Mouse (Mus musculus) thymus, adult 18-20 months (tissue): ENCODE results near the gene Ctdspl.

Experiments
- DNase-seq, 2 experiments: peaks; one replicate each; pipeline ENCODE4 v3.0.0; 2022; ENCODE audit warnings: mixed read lengths in 2 of 2

The Ctdspl gene

GRCm38 (mm10) chr9:118991750-118992585 lies 65.7 kb downstream of the Ctdspl start:
- DNase-seq = no peak

DNA sequence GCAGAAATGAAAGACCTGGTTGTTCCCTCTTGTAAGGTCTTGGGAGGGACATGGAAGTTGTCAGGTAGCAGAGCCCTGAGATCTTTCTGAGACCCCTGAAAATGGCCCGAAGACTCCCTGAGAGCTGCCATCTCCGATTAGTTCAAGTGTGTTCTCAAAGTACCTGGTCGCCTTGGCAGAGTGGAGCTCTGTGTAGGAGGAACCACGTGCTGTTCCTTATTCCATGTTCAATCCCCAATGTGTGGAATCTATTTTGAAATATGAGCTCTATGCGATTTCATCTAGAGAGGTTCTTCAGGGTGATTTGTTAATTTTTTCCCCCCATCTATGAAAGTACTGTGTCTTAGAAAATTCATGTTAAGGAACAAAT lies 66.3 kb downstream of the Ctdspl start:
- no peak for DNase-seq

GRCm38 (mm10) chr9:118994524-118995227 lies 68.4 kb downstream of the Ctdspl start:
- no peak for DNase-seq

GRCm38 (mm10) chr9:118995539-118995938 lies 69.3 kb downstream of the Ctdspl start:
- DNase-seq = no peak

- peak in 1 of 2 experiments; percentile 60 for DNase-seq
Observed at GRCm38 (mm10) chr9:118997241-118997640, 71.0 kb downstream of the Ctdspl start.

DNA sequence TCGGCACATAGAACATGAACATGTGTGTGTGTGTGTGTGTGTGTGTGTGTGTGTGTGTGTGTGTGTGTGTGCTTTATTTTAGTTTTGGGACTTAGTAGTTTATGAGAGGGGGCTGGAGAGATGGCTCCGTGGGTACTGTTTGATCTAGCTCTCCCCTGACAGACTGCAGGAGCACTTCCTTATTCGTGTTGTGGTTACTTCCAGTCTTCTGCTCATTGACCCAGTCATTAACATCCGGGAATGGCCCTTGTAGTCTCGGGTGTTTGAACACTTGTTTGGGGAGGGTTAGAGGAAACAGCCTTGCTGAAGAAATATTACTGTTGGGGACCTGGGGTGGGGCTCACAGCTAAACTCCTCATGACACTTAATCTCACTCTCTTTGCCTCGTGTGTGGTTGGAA lies 73.9 kb downstream of the Ctdspl start:
- DNase-seq = no peak

DNA sequence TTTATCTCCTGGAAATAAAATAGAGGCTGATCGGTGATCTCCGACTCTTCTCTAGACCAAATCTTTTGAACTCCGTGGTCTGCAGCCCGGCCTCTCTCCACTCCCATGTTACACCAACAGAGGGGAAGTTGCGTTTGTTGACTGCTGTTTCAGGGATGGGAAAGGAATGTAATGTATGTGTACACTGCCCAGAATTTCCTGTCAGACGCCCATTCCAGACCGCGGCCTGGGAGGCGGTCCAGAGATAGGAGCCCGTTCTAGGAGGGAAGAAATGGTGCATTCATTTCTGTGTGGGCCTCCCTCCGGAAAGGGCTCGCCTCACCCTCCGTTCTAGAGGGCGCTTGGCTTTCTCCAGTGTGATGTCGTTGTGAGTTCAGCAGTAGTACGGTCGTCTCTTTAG lies 76.0 kb downstream of the Ctdspl start:
- DNase-seq = no peak

- DNase-seq = no peak
Observed at GRCm38 (mm10) chr9:119003990-119004702, 77.9 kb downstream of the Ctdspl start.

DNA sequence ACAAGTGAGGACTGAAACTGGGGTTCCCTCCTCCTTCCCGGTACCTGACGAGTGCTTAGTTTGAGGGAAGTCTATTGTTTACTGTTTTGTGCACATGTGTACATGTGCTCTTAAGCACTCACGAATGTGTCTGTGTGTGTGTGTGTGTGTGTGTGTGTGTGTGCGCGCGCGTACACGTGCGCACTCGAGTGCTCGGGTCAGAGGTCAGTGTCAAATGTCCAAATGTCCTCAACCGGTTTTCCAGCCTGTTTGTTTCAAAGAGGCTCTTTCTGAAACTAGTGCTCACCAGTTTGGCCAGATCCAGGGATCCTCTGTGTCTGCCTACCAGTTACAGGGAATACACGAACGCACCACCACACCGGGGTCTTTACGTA lies 78.4 kb downstream of the Ctdspl start:
- DNase-seq = no peak

DNA sequence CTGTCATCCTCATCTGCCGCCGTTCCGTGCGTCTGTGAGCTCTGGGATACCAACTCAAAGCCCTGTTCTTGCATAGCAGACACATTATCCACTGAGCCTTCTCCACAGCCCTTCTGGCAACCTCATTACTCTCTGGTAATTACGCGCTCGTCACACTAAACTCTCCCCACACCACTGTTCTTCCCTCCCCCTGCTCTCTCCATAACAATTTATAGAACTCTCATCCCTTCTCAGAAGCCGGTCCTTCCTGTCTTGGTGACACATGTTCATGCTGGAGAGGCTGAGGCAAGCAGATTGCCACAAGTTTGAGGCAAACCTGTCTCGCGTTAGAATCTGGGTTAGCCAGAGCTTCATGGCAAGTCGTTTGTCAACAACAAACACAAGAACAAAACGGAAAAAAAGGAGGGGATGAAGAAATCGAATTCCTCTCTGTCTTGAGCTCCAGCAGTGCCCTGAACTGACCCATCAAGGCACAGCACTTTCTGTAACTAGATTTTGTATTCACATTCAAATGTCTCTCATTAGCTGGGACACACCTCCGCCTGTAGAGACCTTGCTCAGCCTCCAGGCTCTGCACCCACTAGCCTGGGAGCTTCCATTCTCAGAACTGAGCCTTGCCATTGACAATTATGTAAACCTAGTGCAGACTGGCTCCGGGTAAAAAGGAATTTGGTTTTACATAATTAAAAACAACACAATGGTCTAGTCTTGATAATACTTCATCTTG lies 79.2 kb downstream of the Ctdspl start:
- no peak for DNase-seq

GRCm38 (mm10) chr9:119007266-119007665 lies 81.0 kb downstream of the Ctdspl start:
- DNase-seq = no peak

DNA sequence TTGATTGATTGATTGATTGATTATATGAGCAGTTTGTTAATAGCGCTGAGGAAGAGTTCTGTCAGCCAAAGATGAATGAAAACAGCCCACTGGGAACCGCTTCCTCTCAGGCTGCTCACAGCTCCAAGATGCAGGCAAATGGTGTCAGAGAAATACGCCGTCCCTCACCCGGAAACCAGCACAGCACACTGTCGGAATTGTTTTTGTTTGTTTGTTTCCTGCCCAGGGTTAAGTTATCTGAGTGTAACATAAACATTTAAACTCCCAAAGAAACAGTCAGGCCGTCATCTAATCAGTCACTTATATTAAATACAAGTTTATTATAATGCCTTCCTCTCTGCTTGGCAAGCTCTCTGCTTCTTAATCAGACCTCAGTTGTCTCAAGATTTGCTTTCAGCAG lies 82.6 kb downstream of the Ctdspl start:
- DNase-seq = no peak

DNA sequence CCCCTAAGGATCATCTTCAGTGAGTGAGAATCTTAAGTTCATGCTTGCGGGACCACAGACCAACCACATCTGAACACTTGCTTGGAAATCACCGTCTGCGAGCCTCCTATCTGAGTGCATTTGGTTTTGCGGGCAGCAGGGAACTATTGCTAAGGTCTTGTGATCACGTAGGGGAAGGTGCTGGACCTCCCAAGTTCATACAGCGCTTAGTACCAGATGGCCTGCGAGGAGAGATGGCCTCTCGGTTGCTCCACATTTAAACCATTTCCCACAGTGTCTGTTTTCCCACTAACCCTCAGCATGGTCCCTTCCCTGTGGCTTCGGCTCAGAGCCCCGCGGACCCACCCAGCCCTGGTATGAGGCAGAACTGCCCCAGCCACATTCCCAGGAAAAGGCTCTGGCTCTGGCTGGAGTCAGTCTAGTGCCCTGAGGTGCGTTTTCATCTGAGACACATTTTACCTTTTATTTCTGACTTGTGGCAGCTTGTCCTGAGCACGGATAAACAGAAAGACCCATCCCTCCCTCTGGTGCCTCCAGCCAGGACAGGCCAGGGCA lies 84.0 kb downstream of the Ctdspl start:
- DNase-seq = no peak

GRCm38 (mm10) chr9:119016785-119017507 lies 90.7 kb downstream of the Ctdspl start:
- DNase-seq = no peak

- no peak for DNase-seq
Observed at GRCm38 (mm10) chr9:119021731-119022130, 95.5 kb downstream of the Ctdspl start.

DNA sequence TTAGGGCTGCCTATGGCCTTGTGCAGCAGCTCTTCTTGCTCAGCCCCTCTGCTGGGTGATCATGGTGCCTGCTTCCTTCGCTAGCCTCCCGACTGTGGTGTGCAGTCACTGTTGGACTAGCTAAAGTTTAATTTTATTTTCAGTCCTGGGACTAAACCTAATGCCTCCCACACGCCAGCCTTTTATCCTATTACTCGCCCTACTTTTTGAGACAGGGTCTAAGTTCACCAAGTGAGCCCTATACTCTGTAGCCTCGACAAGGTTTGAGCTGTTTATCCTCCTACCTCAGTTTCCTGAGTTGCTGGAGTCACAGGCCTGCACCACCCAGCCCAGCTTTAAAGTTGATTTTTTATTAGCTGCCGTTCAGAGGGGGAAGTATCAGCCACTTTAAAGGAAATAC lies 99.0 kb downstream of the Ctdspl start:
- no peak for DNase-seq

DNA sequence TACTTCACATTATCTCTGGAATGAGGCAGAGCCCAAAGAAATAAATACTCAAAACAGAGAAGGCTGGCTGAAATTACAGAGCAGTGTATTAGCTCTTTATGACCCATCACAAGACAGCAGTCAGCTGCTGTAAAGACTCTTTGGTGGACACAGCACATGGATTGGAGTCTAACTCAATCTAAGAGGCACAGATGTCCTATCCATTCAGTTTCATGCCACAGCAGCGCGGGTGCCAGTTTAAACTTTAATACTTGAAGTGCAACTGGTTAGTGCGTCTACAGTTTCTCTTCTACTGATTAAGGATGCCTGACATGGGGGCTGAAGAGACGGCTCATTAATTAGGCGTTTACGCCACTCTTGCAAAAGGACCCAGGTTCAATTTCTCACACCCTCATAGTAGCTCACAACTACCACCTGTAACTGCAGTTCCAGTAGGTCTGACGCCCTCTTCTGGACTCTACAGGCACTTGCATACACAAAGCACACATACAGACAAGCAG lies 99.6 kb downstream of the Ctdspl start:
- no peak for DNase-seq

GRCm38 (mm10) chr9:119027337-119027736 lies 101.1 kb downstream of the Ctdspl start:
- no peak for DNase-seq

GRCm38 (mm10) chr9:119028226-119029195 lies 102.3 kb downstream of the Ctdspl start:
- no peak for DNase-seq

DNA sequence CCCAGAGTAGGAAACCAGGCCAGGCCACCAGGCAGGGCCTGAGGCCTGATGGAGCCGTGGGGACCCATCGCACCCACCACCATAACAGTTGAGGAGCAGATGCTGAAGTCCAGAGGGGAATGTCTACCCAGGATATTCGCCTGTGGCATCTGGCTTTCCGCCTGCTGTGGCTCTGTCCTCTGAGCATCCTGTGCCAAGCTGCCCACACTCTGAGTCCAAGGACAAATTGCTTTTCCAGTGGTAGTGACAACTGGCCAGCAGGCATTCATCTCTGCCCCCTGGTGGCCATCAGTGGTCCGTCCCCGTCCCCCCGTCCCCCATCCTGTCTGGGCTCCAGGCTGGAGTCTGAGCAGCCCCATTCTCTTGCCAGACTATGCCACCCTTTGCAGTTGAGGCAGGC lies 103.3 kb downstream of the Ctdspl start:
- DNase-seq = peak; percentile 18 to 20

- DNase-seq = no peak
Observed at GRCm38 (mm10) chr9:119031038-119031437, 104.8 kb downstream of the Ctdspl start.
